Mouse (Mus musculus): ENCODE results near the gene Zfp28. TPM values are rescaled to one million over a fixed set of nuclear protein-coding genes. Genes with fewer than 3 reads are reported as not detected.
A peak's percentile ranks its signal among the peaks of the same experiment; 100 is the strongest.

The Zfp28 gene
- polyA plus RNA-seq, 1 experiment from 2014 or later, result 12.6 TPM

DNA sequence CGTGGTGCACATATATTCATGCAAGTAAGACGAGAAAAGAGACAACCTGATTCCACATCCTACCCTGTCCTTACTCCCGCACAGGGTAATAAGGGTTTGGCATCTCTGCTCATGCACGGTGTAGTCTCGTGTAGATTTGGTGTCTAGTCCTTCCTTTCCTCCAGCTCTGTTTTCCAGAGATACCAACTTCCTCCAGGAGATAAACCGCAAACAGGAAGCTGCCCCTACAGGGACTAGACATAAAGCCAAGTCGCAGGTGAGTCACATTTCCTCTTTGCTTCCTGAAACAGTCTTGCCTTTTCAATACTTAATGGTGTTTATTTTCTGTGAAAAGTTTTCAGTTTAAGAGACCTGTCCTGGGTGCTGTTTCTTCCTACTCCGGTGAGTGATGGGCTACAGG, 916 bp downstream of the Zfp28 start:
- Histone ChIP-seq H3K4me3 (ENCODE audit: low read depth, low read length) (peak overlapping the region; percentile 59), H3K9ac (ENCODE audit: low read length) (peak overlapping the region; percentile 69), H3K4me2 (peak overlapping the region; percentile 73), H3K27me3 (ENCODE audit: control insufficient read depth, insufficient read depth, low read length) (no peaks in the 10 kb centered on the region), H3K27ac (ENCODE audit: low read depth, low read length) (no peak overlapping the region), H3K4me1 (ENCODE audit: control insufficient read depth, insufficient read depth, low read length) (peaks cover 10% of the 10 kb centered on the region), H3K36me3 (ENCODE audit: control insufficient read depth, insufficient read depth, low read length) (no peaks in the 10 kb centered on the region), H3K9me3 (ENCODE audit: control insufficient read depth, low read length) (no peaks in the 10 kb centered on the region)
- ATAC-seq (ENCODE audit: low FRiP score) (no peak), DNase-seq (ENCODE audit: low spot score, missing footprints) (no peak)
- WGBS, result 77% methylated on average over 8 of the region's 8 CpGs

DNA sequence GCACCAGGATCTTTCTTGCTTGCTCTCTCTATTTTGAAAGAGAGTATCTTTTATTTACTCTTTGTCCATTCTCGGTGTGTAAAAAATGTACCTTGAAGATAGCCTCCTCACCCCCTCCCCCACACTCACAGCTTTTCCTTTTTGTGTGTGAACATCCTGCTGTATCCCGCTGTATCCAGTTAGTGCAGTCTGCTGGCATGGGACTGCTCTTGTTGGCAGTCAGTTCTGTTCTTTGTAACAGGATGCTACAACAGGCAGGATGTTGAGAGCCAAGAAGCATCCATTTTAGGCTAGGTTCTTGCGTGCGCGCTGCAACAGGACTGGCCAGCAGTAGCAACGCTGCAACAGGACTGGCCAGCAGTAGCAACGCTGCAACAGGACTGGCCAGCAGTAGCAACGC, 3.9 kb downstream of the Zfp28 start:
- peaks cover 7% of the 10 kb centered on the region for H3K36me3 ChIP-seq (ENCODE audit: control insufficient read depth, insufficient read depth, low read length)
- H3K9me3 ChIP-seq (ENCODE audit: control insufficient read depth, low read length), result no peaks in the 10 kb centered on the region
- DNase-seq (ENCODE audit: low spot score, missing footprints), result no peak
- no peak overlapping the region for H3K4me2 ChIP-seq
- H3K4me1 ChIP-seq (ENCODE audit: control insufficient read depth, insufficient read depth, low read length), result peaks cover 10% of the 10 kb centered on the region
- no peak overlapping the region for H3K27ac ChIP-seq (ENCODE audit: low read depth, low read length)
- no peak for ATAC-seq (ENCODE audit: low FRiP score)
- no peak overlapping the region for H3K9ac ChIP-seq (ENCODE audit: low read length)
- WGBS, result 97% methylated on average over 7 of the region's 8 CpGs
- no peak overlapping the region for H3K4me3 ChIP-seq (ENCODE audit: low read depth, low read length)
- no peaks in the 10 kb centered on the region for H3K27me3 ChIP-seq (ENCODE audit: control insufficient read depth, insufficient read depth, low read length)

DNA sequence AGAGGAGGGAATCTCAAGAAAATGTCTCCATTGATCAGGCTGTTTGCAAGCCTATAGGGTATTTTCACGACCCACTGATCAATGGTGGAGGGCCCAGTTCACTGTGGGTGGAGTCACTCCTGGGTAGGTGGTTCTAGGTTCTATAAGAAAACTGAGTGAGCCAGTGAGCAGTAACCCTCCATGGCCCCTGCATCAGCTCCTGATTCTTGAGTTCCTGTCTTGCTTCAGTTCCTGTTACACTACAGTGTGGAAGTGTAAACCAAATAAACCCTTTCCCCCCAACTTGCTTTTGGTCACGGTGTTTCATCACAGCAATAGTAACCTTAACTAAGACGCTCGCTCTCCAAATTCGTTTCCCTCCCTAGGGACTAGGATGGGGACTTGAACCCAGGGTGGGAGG, 5.9 kb downstream of the Zfp28 start:
- H3K36me3 ChIP-seq (ENCODE audit: control insufficient read depth, insufficient read depth, low read length), result peaks cover 10% of the 10 kb centered on the region
- H3K4me3 ChIP-seq (ENCODE audit: low read depth, low read length), result no peak overlapping the region
- no peak overlapping the region for H3K9ac ChIP-seq (ENCODE audit: low read length)
- DNase-seq (ENCODE audit: low spot score, missing footprints) (no peak), ATAC-seq (ENCODE audit: low FRiP score) (no peak)
- no peak overlapping the region for H3K27ac ChIP-seq (ENCODE audit: low read depth, low read length)
- H3K4me1 ChIP-seq (ENCODE audit: control insufficient read depth, insufficient read depth, low read length), result peaks cover under 1% of the 10 kb centered on the region; the same call in 1 of the 2 replicates
- no peak overlapping the region for H3K4me2 ChIP-seq
- no peaks in the 10 kb centered on the region for H3K27me3 ChIP-seq (ENCODE audit: control insufficient read depth, insufficient read depth, low read length)
- 89% methylated on average over 5 of the region's 5 CpGs for whole genome bisulfite sequencing
- H3K9me3 ChIP-seq (ENCODE audit: control insufficient read depth, low read length), result no peaks in the 10 kb centered on the region

DNA sequence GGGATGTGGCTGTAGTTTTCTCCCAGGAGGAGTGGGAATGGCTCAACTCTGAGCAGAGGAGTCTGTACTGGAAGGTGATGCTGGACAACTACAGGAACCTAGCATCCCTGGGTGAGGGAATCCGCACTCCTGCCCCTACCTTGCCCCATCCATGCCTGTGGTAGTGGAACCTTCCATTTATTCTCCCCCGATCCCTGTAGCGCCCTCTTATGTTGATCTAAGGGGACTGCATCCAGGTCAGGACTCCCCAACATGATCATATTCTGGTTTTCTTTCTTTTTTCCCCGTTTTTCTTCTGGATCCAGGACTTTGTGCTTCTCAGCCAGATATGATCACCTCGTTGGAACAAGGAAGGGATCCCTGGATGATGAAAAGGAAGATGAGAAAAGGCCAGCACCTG, 6.4 kb downstream of the Zfp28 start:
- DNase-seq (ENCODE audit: low spot score, missing footprints) (no peak), ATAC-seq (ENCODE audit: low FRiP score) (no peak)
- no peak overlapping the region for H3K9ac ChIP-seq (ENCODE audit: low read length)
- no peak overlapping the region for H3K27ac ChIP-seq (ENCODE audit: low read depth, low read length)
- H3K4me1 ChIP-seq (ENCODE audit: control insufficient read depth, insufficient read depth, low read length), result no peaks in the 10 kb centered on the region
- H3K9me3 ChIP-seq (ENCODE audit: control insufficient read depth, low read length), result no peaks in the 10 kb centered on the region
- H3K4me2 ChIP-seq, result no peak overlapping the region
- H3K4me3 ChIP-seq (ENCODE audit: low read depth, low read length), result no peak overlapping the region
- 69% methylated on average over 5 of the region's 5 CpGs for WGBS
- no peaks in the 10 kb centered on the region for H3K27me3 ChIP-seq (ENCODE audit: control insufficient read depth, insufficient read depth, low read length)
- peaks cover 11% of the 10 kb centered on the region for H3K36me3 ChIP-seq (ENCODE audit: control insufficient read depth, insufficient read depth, low read length)

DNA sequence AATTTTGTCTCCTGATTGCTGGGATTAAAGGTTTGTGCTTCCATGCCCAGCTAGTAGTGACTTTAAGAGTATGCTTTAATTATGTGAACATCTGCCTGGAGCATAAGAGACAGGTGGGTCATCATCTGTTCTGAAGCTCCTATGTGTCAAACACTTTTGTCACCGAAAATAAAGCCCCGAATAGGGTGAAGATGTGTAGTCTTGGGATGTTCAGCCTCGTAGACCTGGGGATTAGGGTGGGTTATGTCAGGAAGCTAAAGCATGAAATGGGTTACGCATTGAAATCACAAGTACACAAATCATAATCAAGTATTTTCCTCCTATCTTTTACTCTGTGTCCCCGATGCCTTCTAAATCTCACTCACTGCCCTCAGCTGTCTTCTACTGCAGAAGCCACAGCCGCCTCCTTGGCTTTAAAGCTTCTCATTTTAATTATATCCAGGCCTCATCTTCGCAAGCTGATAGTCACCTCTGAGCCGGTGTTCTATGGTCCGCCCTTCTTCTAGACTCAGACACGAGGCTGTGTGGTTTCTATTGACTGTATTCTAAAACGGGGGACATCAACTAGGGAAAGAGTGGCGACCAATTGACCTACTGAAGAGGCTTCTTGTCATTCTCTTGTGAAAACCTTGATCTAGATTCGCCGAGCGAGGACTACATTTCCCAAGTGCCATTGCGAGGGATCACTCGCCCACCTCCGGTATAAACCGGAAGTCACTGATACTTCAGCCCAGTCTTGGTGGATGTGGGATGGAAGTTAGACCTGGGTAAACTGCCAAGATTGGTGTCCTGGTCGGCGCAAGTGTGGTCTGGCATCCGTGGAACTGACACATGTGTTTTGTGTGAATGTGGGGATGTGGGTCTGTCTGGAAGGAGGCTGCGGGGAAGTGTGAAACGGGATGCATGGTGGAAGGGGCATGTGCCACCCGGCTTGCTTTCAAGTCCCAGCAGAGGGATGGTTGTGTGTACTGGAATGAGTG, 15.2 kb downstream of the Zfp28 start, which contains the start of gene Smim17:
TSS of gene Smim17 (plus strand) at position 720 of the 980 bp plus-strand sequence.
- Histone ChIP-seq H3K4me3 (ENCODE audit: low read depth, low read length) (peak within 1 kb of the TSS; percentile 51), H3K36me3 (ENCODE audit: control insufficient read depth, insufficient read depth, low read length) (peaks cover 5% of the 10 kb centered on the region; the same call in 1 of the 2 replicates), H3K4me1 (ENCODE audit: control insufficient read depth, insufficient read depth, low read length) (peaks cover 2% of the 10 kb centered on the region; the same call in 1 of the 2 replicates), H3K9ac (ENCODE audit: low read length) (peak within 1 kb of the TSS; percentile 71), H3K9me3 (ENCODE audit: control insufficient read depth, low read length) (no peaks in the 10 kb centered on the region), H3K4me2 (peak within 1 kb of the TSS; percentile 68), H3K27ac (ENCODE audit: low read depth, low read length) (no peak within 1 kb of the TSS), H3K27me3 (ENCODE audit: control insufficient read depth, insufficient read depth, low read length) (no peaks in the 10 kb centered on the region)
- 28% methylated on average over 25 of the region's 25 CpGs for WGBS
- DNase-seq (ENCODE audit: low spot score, missing footprints) (peak; percentile 92), ATAC-seq (ENCODE audit: low FRiP score) (peak; percentile 95)

DNA sequence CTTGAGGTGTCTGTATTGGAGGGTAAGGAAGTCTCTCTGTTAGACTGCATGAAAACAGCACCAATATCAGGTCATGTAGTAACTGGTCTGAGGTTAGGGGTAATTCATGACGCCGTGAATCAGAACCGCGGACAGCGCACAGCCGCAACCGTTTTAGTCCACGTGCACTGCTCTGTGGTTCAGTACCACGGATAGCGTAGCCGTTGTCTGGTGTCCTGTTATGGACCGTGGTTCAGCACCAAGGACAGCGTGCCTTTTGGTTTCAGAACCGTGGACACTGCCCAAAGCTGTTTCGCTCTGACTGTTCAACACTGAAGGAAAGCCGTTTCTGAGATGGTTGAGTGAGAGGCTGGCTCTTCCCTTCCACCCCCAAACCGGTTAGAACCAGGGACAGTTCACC, 26.9 kb downstream of the Zfp28 start, which contains the start of gene Gm20715:
TSS of gene Gm20715 (plus strand) at position 235 of the 400 bp plus-strand sequence.
- Histone ChIP-seq H3K9ac (ENCODE audit: low read length) (no peak within 1 kb of the TSS), H3K27ac (ENCODE audit: low read depth, low read length) (no peak within 1 kb of the TSS), H3K4me3 (ENCODE audit: low read depth, low read length) (no peak within 1 kb of the TSS), H3K27me3 (ENCODE audit: control insufficient read depth, insufficient read depth, low read length) (no peaks in the 10 kb centered on the region), H3K4me1 (ENCODE audit: control insufficient read depth, insufficient read depth, low read length) (no peaks in the 10 kb centered on the region), H3K9me3 (ENCODE audit: control insufficient read depth, low read length) (no peaks in the 10 kb centered on the region; the same call in 1 of the 2 replicates), H3K4me2 (no peak within 1 kb of the TSS), H3K36me3 (ENCODE audit: control insufficient read depth, insufficient read depth, low read length) (no peaks in the 10 kb centered on the region)
- peak; percentile 96 for DNase-seq (ENCODE audit: low spot score, missing footprints)
- ATAC-seq (ENCODE audit: low FRiP score), result peak; percentile 89
- WGBS, result under 1% methylated on average over 17 of the region's 17 CpGs

DNA sequence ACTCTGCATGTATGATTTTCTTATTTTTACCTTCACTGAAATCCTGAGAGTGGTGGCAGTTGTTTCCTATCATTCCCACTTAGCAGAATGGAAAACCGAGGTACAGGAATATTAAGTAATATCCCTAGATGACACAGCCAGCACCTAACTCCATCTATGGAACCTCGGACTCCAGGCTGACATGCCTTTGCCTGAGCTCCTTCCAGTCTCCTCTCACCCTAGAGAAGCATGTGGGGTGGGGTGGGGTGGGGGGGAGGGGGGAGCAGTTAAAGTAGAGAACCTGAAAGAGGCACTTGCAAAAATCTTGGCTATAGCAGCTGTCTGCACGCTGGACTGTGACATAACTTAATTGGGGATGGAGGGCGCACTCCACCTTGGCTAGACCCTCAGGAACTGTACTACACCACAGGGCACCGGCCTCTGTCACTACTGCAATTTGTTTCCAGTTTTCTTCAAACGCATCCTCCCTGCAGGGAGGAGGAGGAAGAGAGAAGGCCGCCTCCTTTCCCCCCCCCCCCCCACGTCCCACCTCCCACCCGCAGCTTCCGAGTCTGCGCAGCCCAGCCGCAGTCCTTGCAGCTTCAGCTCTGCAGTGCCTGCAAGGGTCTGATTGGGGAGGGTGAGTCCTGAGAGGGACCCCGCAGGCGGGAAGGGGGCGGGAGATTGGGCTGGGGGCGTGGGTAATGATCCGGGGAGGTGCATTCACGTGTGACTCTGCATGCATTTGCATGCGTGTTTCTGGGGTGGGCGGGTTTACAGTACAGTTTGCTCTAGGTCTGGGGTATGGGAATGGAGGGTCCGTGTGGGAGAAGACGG, 31.7 kb downstream of the Zfp28 start:
- Histone ChIP-seq H3K4me2 (peak overlapping the region; percentile 27), H3K4me1 (ENCODE audit: control insufficient read depth, insufficient read depth, low read length) (no peaks in the 10 kb centered on the region), H3K27me3 (ENCODE audit: control insufficient read depth, insufficient read depth, low read length) (no peaks in the 10 kb centered on the region), H3K4me3 (ENCODE audit: low read depth, low read length) (no peak overlapping the region), H3K9me3 (ENCODE audit: control insufficient read depth, low read length) (no peaks in the 10 kb centered on the region; the same call in 1 of the 2 replicates), H3K9ac (ENCODE audit: low read length) (no peak overlapping the region), H3K27ac (ENCODE audit: low read depth, low read length) (no peak overlapping the region), H3K36me3 (ENCODE audit: control insufficient read depth, insufficient read depth, low read length) (no peaks in the 10 kb centered on the region)
- DNase-seq (ENCODE audit: low spot score, missing footprints) (no peak), ATAC-seq (ENCODE audit: low FRiP score) (peak; percentile 72; the same call in 1 of the 2 replicates)
- WGBS, result 9% methylated on average over 22 of the region's 22 CpGs

DNA sequence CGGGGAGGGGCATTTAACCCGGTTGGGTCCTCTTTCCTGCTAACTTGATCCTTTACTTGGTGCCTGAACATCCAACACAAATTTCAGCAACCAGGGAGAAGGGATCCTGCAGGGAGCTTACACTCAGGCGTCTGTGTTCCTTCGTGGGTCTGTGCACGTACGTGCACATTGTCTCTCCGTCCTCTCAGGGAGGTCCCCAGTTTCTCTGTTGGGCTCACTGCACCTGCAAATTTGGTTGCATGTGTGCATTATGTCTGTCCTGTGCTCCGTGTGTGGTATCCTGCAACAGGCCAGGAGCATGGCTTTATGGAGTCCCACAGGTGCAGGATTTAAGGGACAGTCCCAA, 32.3 kb downstream of the Zfp28 start:
- H3K9ac ChIP-seq (ENCODE audit: low read length), result no peak overlapping the region
- no peak overlapping the region for H3K4me2 ChIP-seq
- H3K4me3 ChIP-seq (ENCODE audit: low read depth, low read length), result no peak overlapping the region
- H3K27me3 ChIP-seq (ENCODE audit: control insufficient read depth, insufficient read depth, low read length), result no peaks in the 10 kb centered on the region
- H3K9me3 ChIP-seq (ENCODE audit: control insufficient read depth, low read length), result no peaks in the 10 kb centered on the region; the same call in 1 of the 2 replicates
- H3K36me3 ChIP-seq (ENCODE audit: control insufficient read depth, insufficient read depth, low read length), result no peaks in the 10 kb centered on the region
- no peak overlapping the region for H3K27ac ChIP-seq (ENCODE audit: low read depth, low read length)
- 15% methylated on average over 8 of the region's 8 CpGs for WGBS
- 0 out of 2 replicates have a peak, but pooled peaks have one; percentile 45 for ATAC-seq (ENCODE audit: low FRiP score)
- DNase-seq (ENCODE audit: low spot score, missing footprints), result no peak
- no peaks in the 10 kb centered on the region for H3K4me1 ChIP-seq (ENCODE audit: control insufficient read depth, insufficient read depth, low read length)

Measured in midbrain, embryonic 11.5 days (tissue).